ENCODE assay signal across 9 mouse cellular contexts in the genomic region with DNA sequence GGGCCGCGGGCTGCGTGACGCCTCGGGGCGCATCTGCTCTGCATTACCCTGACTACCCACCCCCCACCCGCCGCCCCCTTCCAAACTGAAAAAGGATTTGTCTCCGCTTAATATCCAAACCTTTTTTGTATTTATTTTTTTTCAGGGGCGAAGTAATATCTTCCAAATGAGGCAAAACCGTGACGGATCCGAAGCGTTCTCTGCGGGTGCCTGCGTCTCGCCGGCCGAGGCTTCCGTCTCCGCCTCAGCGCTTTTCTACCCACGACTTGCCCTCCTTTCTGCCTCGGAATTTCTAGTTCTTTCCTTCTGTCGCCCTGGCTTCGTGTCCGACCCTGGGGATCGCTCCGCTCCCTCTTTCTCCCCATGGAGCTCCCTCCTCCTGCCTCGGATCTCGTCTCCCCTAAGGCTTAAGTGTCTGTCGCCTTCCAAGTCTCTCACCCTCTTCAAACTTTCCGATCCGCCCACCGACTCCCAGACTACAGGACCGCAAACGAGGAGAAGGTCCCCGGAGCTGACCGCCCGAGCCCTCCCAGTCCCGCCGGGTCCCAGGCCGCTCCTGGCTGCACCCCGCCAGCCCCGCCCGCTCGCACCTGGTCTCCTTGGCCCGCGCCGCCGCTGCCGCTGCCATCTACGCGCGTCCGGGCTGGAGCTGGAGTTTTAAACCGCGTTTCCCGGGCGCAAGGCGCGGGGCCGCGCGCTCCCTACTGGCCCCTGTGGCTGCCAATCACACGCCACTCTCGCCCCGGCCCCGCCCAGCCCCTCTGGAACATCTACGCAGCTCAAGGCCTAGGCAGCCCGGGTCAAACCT. TPM values are rescaled to one million over a fixed set of nuclear protein-coding genes. Genes with fewer than 3 reads are reported as not detected.
DNase-seq lines count a peak whose midpoint lies in the region; ATAC-seq and TF ChIP-seq lines count a peak whose summit lies in the region.
"Had no signal": no experiment of that assay in that cellular context is flagged by ENCODE, and none has a peak within 500 bp of the region (broad histone marks: within the 10 kb centered on the region; RNA-seq: fewer than 3 reads in every experiment).

Dmbx1 (minus strand) TSS at position 632 of the 808 bp plus-strand sequence.

- H3K4me3 ChIP-seq in gastrocnemius, adult 2 months, result peak within 1 kb of the TSS; percentile 60
- H3K4me3 ChIP-seq in limb, embryonic 10.5 days, result peak within 1 kb of the TSS; percentile 56
- peak within 1 kb of the TSS; percentile 35 for H3K4me3 ChIP-seq in midbrain, embryonic 14.5 days (replicated peaks; ENCODE audit: low read depth, low read length)

- peaks cover 100% of the 10 kb centered on the region for H3K27me3 ChIP-seq in limb, embryonic 10.5 days (ENCODE audit: low read depth, poor library complexity, severe bottlenecking)
- peaks cover 76% of the 10 kb centered on the region for H3K27me3 ChIP-seq in midbrain, embryonic 14.5 days (ENCODE audit: control insufficient read depth, insufficient read depth, low read length)

- DNase-seq in gastrocnemius, adult 2 months, result peak; percentile 47
- no peak for DNase-seq in gastrocnemius, adult 18-20 months (ENCODE audit: low spot score)
- peak; percentile 87 for DNase-seq in R1 (ENCODE audit: low read depth, low spot score)
- peak; percentile 80 for DNase-seq in limb, embryonic 10.5 days (ENCODE audit: low spot score)
- DNase-seq in midbrain, embryonic 14.5 days, result peak; percentile 79
- DNase-seq in urinary bladder, postnatal 4 days (ENCODE audit: low spot score in 2 of 2), result no peak
- DNase-seq in thymus, postnatal 10 days (ENCODE audit: low spot score in 2 of 2), result no peak

- under 1% methylated on average over 71 of the region's 71 CpGs for WGBS in limb, embryonic 10.5 days
- WGBS in midbrain, embryonic 14.5 days, result under 1% methylated on average over 71 of the region's 71 CpGs

- H3K9me3 ChIP-seq in limb, embryonic 10.5 days (replicated peaks), result no peaks in the 10 kb centered on the region
- H3K9me3 ChIP-seq in midbrain, embryonic 14.5 days (ENCODE audit: control insufficient read depth, low read length), result no peaks in the 10 kb centered on the region

- H3K27ac ChIP-seq in gastrocnemius, adult 2 months, result no peak within 1 kb of the TSS
- peak within 1 kb of the TSS; percentile 46; the same call in 1 of the 2 replicates for H3K27ac ChIP-seq in limb, embryonic 10.5 days
- no peak within 1 kb of the TSS; the same call in 1 of the 2 replicates for H3K27ac ChIP-seq in midbrain, embryonic 14.5 days (replicated peaks; ENCODE audit: low read depth, low read length)

- H3K9ac ChIP-seq in midbrain, embryonic 14.5 days (replicated peaks; ENCODE audit: low read length), result peak within 1 kb of the TSS; percentile 37

- no peak for TF ChIP-seq CTCF in gastrocnemius, adult 2 months (IDR thresholded peaks at IDR 0.05)

- H3K36me3 ChIP-seq in limb, embryonic 10.5 days, result no peaks in the 10 kb centered on the region
- H3K36me3 ChIP-seq in midbrain, embryonic 14.5 days (ENCODE audit: control insufficient read depth, insufficient read depth, low read length), result no peaks in the 10 kb centered on the region

- intact Hi-C loops in gastrocnemius, adult 2 months (cut with DNase I), result no loop called here

- ATAC-seq in granulocyte monocyte progenitor cell, adult 5-6 weeks (replicated peaks; ENCODE audit: poor library complexity, severe bottlenecking), result peak; percentile 57
- ATAC-seq in midbrain, embryonic 14.5 days (ENCODE audit: low FRiP score, low TSS enrichment), result peak; percentile 66; the same call in 1 of the 2 replicates

- peak within 1 kb of the TSS; percentile 61 for H3K4me2 ChIP-seq in midbrain, embryonic 14.5 days (ENCODE audit: low read length)

- peaks cover 53% of the 10 kb centered on the region for H3K4me1 ChIP-seq in limb, embryonic 10.5 days
- peaks cover 25% of the 10 kb centered on the region for H3K4me1 ChIP-seq in midbrain, embryonic 14.5 days (ENCODE audit: control insufficient read depth, insufficient read depth, low read length)

RNA-seq across cellular contexts. Expression of gene Dmbx1, which starts in this region (rescaled TPM):
- not detected for total RNA-seq in gastrocnemius, adult 2 months (2021)
- not detected for total RNA-seq in gastrocnemius, adult 18-20 months (2021)
- not detected in 2 replicates for total RNA-seq in granulocyte monocyte progenitor cell, adult 5-6 weeks (2014; fragmentation: Nextera tagmentation)
- not detected in 2 replicates for total RNA-seq in granulocyte monocyte progenitor cell, adult 5-6 weeks (2017)
- 0.05 and 0.11 TPM in 2 replicates for polyA plus RNA-seq in limb, embryonic 10.5 days (2016; fragmentation: Nextera tagmentation; extraction: Ambion mirVana)
- 8.2 and 8.5 TPM in 2 replicates for polyA plus RNA-seq in midbrain, embryonic 14.5 days (2014; fragmentation: Nextera tagmentation; extraction: Ambion mirVana)
- total RNA-seq: hematopoietic stem cell, adult 5-6 weeks had no signal

Comparison
In these comparisons a context has a peak if more than half of its experiments do, and no peak if none do; other contexts are left out.
1. Peak in DNase-seq and H3K4me3 ChIP-seq in gastrocnemius, adult 2 months; RNA of the gene not detected or under 1 TPM.
2. Peak in ATAC-seq in granulocyte monocyte progenitor cell, adult 5-6 weeks; RNA of the gene not detected or under 1 TPM.
3. Peak in DNase-seq, H3K4me3 ChIP-seq and H3K27ac ChIP-seq in limb, embryonic 10.5 days; RNA of the gene not detected or under 1 TPM.
4. DNase-seq: peak in R1 (single experiment) and midbrain, embryonic 14.5 days (single experiment); none in gastrocnemius, adult 18-20 months (single experiment), urinary bladder, postnatal 4 days (0 of 2) and thymus, postnatal 10 days (0 of 2).
5. Peak in every context shown above with its lines, with median percentiles within 50 percentile points of each other: H3K4me3 ChIP-seq.